Mouse (Mus musculus): ENCODE measurements at regions not wholly inside any gene's neighbourhood (a gene's known extent, or its start where the extent isn't known, plus 50 kb on each side); places are given as distances from the start of the nearest gene placed in this dataset.

DNA sequence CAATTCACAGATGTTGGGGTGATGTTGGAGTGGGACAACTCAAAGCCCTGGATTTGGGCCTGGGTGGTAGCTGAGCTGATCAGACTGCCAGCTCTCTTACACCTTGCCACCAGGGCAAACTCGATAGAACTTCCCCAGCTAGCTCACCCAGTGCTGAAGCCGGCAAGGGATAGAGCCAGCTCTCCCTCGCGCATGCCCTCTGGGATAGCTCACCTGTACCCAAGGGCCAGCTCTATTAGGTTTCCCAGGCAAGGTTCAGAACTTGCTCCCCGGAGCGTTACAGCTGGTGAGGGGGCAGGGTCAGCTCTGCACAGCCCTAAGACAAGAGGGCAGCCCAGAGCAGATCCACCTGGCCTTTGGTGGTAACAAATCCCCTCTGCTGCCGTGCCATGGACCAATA is 54.1 kb upstream of the 1700012A03Rik start:
- 86% methylated on average over 7 of the region's 7 CpGs for WGBS
- TF ChIP-seq POLR2A (IDR thresholded peaks at IDR 0.05; ENCODE audit: borderline replicate concordance, control insufficient read depth, low read depth, low read length) (no peak), CTCF (IDR thresholded peaks at IDR 0.05; ENCODE audit: control insufficient read depth, insufficient read depth, low read length) (no peak)
- H3K27ac ChIP-seq (ENCODE audit: control insufficient read depth, insufficient read depth, low read depth, low read length, poor library complexity) = no peak overlapping the region

DNA sequence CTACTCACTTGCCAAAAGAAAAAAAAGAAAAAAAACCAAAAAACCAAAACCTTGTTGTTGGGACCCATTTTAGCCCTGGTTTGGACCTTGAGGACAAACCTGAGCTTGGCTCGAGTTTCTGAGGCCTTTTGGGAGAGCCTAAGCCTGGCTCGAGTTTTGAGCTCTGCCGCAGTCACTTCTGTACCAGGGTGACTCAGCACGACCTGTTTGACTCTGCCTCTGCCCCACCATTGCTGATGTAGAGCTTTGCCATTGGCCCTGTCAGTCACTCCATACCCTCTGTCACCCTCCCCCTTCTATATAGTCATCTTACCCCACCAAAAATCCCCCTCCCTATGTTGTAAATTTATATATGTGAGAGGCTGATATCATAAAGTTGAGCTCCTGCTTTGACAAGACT is 54.8 kb upstream of the 1700012A03Rik start:
- TF ChIP-seq CTCF (IDR thresholded peaks at IDR 0.05; ENCODE audit: control insufficient read depth, insufficient read depth, low read length) (no peak), POLR2A (IDR thresholded peaks at IDR 0.05; ENCODE audit: borderline replicate concordance, control insufficient read depth, low read depth, low read length) (no peak)
- 59% methylated on average over 4 of the region's 4 CpGs for WGBS
- no peaks in the 10 kb centered on the region for H3K4me1 ChIP-seq (ENCODE audit: control insufficient read depth, insufficient read depth, low read length)

More for the DNA sequence above, 54.1 kb upstream of the 1700012A03Rik start:
- H3K4me1 ChIP-seq (ENCODE audit: control insufficient read depth, insufficient read depth, low read length) = no peaks in the 10 kb centered on the region
- no peak overlapping the region for H3K4me3 ChIP-seq (replicated peaks; ENCODE audit: control insufficient read depth, low read depth, low read length)

GRCm38 (mm10) chr6:31985698-31986097 is 64.3 kb upstream of the 1700012A03Rik start:
- H3K27ac ChIP-seq (ENCODE audit: control insufficient read depth, insufficient read depth, low read depth, low read length, poor library complexity) = no peak overlapping the region
- WGBS = 62% methylated on average over 3 of the region's 3 CpGs
- H3K4me3 ChIP-seq (replicated peaks; ENCODE audit: control insufficient read depth, low read depth, low read length) = no peak overlapping the region
- H3K4me1 ChIP-seq (ENCODE audit: control insufficient read depth, insufficient read depth, low read length) = no peaks in the 10 kb centered on the region
- TF ChIP-seq POLR2A (IDR thresholded peaks at IDR 0.05; ENCODE audit: borderline replicate concordance, control insufficient read depth, low read depth, low read length) (no peak), CTCF (IDR thresholded peaks at IDR 0.05; ENCODE audit: control insufficient read depth, insufficient read depth, low read length) (no peak)

More for the DNA sequence above, 54.8 kb upstream of the 1700012A03Rik start:
- no peak overlapping the region for H3K4me3 ChIP-seq (replicated peaks; ENCODE audit: control insufficient read depth, low read depth, low read length)
- H3K27ac ChIP-seq (ENCODE audit: control insufficient read depth, insufficient read depth, low read depth, low read length, poor library complexity) = no peak overlapping the region

- 64% methylated on average over 6 of the region's 6 CpGs for WGBS
- H3K4me3 ChIP-seq (replicated peaks; ENCODE audit: control insufficient read depth, low read depth, low read length) = no peak overlapping the region
- H3K27ac ChIP-seq (ENCODE audit: control insufficient read depth, insufficient read depth, low read depth, low read length, poor library complexity) = no peak overlapping the region
- TF ChIP-seq POLR2A (IDR thresholded peaks at IDR 0.05; ENCODE audit: borderline replicate concordance, control insufficient read depth, low read depth, low read length) = no peak
- no peaks in the 10 kb centered on the region for H3K4me1 ChIP-seq (ENCODE audit: control insufficient read depth, insufficient read depth, low read length)
Measured at GRCm38 (mm10) chr6:31976705-31977104, 73.3 kb upstream of the 1700012A03Rik start.

DNA sequence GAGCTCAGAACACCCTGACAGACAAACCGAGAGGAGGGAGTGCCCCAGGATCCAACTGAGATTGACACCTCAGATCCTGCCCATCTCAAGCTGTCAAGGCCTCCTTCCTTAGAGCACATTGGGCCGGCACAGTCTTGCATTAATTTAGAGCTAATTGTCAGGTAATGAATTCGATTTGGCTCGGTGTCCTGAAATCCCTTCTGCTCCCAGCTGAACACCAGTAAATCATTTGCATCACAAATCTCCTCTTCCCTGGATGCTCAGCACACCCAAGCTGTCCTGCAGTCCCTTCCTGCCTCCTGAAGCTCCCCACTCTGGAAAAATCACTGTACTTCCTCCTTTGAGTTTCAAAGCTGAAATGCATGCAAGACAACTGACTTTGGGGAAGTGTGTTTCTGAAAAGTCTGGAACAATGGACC is 102.0 kb upstream of the 1700012A03Rik start:
- H3K4me3 ChIP-seq (replicated peaks; ENCODE audit: control insufficient read depth, low read depth, low read length) = no peak overlapping the region
- no peak overlapping the region for H3K27ac ChIP-seq (ENCODE audit: control insufficient read depth, insufficient read depth, low read depth, low read length, poor library complexity)
- WGBS = 34% methylated on average over 4 of the region's 4 CpGs
- TF ChIP-seq POLR2A (IDR thresholded peaks at IDR 0.05; ENCODE audit: borderline replicate concordance, control insufficient read depth, low read depth, low read length) (no peak), CTCF (IDR thresholded peaks at IDR 0.05; ENCODE audit: control insufficient read depth, insufficient read depth, low read length) (no peak)
- no peaks in the 10 kb centered on the region for H3K4me1 ChIP-seq (ENCODE audit: control insufficient read depth, insufficient read depth, low read length)

GRCm38 (mm10) chr6:31946572-31946971 is 103.5 kb upstream of the 1700012A03Rik start:
- H3K4me1 ChIP-seq (ENCODE audit: control insufficient read depth, insufficient read depth, low read length) = no peaks in the 10 kb centered on the region
- WGBS = 68% methylated on average over 5 of the region's 5 CpGs
- TF ChIP-seq CTCF (IDR thresholded peaks at IDR 0.05; ENCODE audit: control insufficient read depth, insufficient read depth, low read length) (no peak), POLR2A (IDR thresholded peaks at IDR 0.05; ENCODE audit: borderline replicate concordance, control insufficient read depth, low read depth, low read length) (no peak)
- no peak overlapping the region for H3K4me3 ChIP-seq (replicated peaks; ENCODE audit: control insufficient read depth, low read depth, low read length)
- H3K27ac ChIP-seq (ENCODE audit: control insufficient read depth, insufficient read depth, low read depth, low read length, poor library complexity) = no peak overlapping the region

GRCm38 (mm10) chr6:31945347-31945746 is 104.7 kb upstream of the 1700012A03Rik start:
- 74% methylated on average over 7 of the region's 7 CpGs for WGBS
- TF ChIP-seq POLR2A (IDR thresholded peaks at IDR 0.05; ENCODE audit: borderline replicate concordance, control insufficient read depth, low read depth, low read length) = no peak
- TF ChIP-seq CTCF (IDR thresholded peaks at IDR 0.05; ENCODE audit: control insufficient read depth, insufficient read depth, low read length) = no peak
- no peak overlapping the region for H3K4me3 ChIP-seq (replicated peaks; ENCODE audit: control insufficient read depth, low read depth, low read length)
- no peak overlapping the region for H3K27ac ChIP-seq (ENCODE audit: control insufficient read depth, insufficient read depth, low read depth, low read length, poor library complexity)
- H3K4me1 ChIP-seq (ENCODE audit: control insufficient read depth, insufficient read depth, low read length) = no peaks in the 10 kb centered on the region

DNA sequence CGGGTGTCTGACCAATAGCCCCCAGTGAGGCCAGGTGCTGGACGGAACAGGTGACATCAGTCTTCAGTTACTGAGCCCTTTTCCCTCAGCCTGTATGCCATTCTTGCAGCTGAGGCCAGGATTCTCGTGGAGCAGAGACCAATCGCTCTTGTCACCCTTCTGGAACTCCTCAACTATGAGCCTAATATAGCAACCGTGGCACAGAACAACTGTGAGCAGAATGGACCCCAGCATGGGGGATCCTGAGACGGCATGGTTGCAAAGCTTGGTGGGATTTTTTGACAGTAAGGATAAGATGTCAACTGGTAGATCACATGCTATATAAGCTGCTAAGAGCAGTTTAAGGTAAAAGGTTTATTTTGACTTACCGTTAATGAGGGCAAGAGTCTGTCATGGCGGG is 105.5 kb upstream of the 1700012A03Rik start:
- WGBS = 80% methylated on average over 8 of the region's 8 CpGs
- no peak overlapping the region for H3K4me3 ChIP-seq (replicated peaks; ENCODE audit: control insufficient read depth, low read depth, low read length)
- no peak for TF ChIP-seq POLR2A (IDR thresholded peaks at IDR 0.05; ENCODE audit: borderline replicate concordance, control insufficient read depth, low read depth, low read length)
- no peak for TF ChIP-seq CTCF (IDR thresholded peaks at IDR 0.05; ENCODE audit: control insufficient read depth, insufficient read depth, low read length)
- H3K27ac ChIP-seq (ENCODE audit: control insufficient read depth, insufficient read depth, low read depth, low read length, poor library complexity) = no peak overlapping the region
- H3K4me1 ChIP-seq (ENCODE audit: control insufficient read depth, insufficient read depth, low read length) = no peaks in the 10 kb centered on the region

DNA sequence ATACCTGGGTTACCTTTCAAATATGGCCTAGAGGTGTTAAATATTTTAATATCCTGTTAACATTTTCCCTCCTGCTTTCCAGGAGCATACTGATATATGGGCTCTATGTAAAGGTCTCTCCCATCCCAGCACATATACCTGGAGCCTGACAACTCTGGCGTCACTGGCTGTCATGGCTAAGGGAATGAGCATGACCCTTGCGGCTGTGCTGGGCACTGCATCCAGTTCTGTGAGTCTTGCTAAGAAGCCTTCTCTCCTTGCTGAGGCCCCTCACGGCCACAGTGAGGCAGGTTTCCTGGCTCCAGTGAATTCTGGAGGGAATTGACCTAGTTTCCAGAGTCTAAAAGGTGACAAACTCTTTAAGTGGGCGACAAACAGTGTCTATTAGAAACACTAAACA is 107.3 kb upstream of the 1700012A03Rik start:
- WGBS = 61% methylated on average over 4 of the region's 4 CpGs

More for the DNA sequence above, 107.3 kb upstream of the 1700012A03Rik start:
- Histone ChIP-seq H3K4me1 (ENCODE audit: control insufficient read depth, insufficient read depth, low read length) (no peaks in the 10 kb centered on the region), H3K27ac (ENCODE audit: control insufficient read depth, insufficient read depth, low read depth, low read length, poor library complexity) (no peak overlapping the region), H3K4me3 (replicated peaks; ENCODE audit: control insufficient read depth, low read depth, low read length) (no peak overlapping the region)
- no peak for TF ChIP-seq CTCF (IDR thresholded peaks at IDR 0.05; ENCODE audit: control insufficient read depth, insufficient read depth, low read length)
- no peak for TF ChIP-seq POLR2A (IDR thresholded peaks at IDR 0.05; ENCODE audit: borderline replicate concordance, control insufficient read depth, low read depth, low read length)

Measured in bone marrow, adult 2 months (tissue).